Mouse (Mus musculus): ENCODE measurements around the gene Rbfox3. TPM values are rescaled to one million over a fixed set of nuclear protein-coding genes. Genes with fewer than 3 reads are reported as not detected.

The Rbfox3 gene
- polyA plus RNA-seq (2016; fragmentation: Nextera tagmentation; extraction: Ambion mirVana), result 7.6 and 8.3 TPM in 2 replicates

- peaks cover 83% of the 10 kb centered on the region for H3K27me3 ChIP-seq (ENCODE audit: low read depth, poor library complexity, severe bottlenecking)
- no peak for DNase-seq (ENCODE audit: low spot score)
These were observed at the start of gene Rbfox3 for GRCm38 (mm10) chr11:118911307-118912070. Rbfox3 (minus strand) TSS chr11:118911597.

GRCm38 (mm10) chr11:118960649-118961048 lies 49.3 kb upstream of the Rbfox3 start:
- no peak overlapping the region; the same call in 1 of the 2 replicates for H3K27ac ChIP-seq (replicated peaks)
- 56% methylated on average over 3 of the region's 3 CpGs for WGBS
- H3K4me3 ChIP-seq, result no peak overlapping the region
- H3K4me1 ChIP-seq, result peaks cover 59% of the 10 kb centered on the region
- no peaks in the 10 kb centered on the region for H3K36me3 ChIP-seq
- DNase-seq (ENCODE audit: low spot score), result no peak
- no peaks in the 10 kb centered on the region for H3K9me3 ChIP-seq (replicated peaks)
- peaks cover 35% of the 10 kb centered on the region for H3K27me3 ChIP-seq (ENCODE audit: low read depth, poor library complexity, severe bottlenecking)

More at GRCm38 (mm10) chr11:118911307-118912070, at the start of gene Rbfox3:
- Histone ChIP-seq H3K4me1 (peaks cover 65% of the 10 kb centered on the region), H3K27ac (replicated peaks) (peak within 1 kb of the TSS; percentile 46; the same call in 1 of the 2 replicates), H3K36me3 (no peaks in the 10 kb centered on the region), H3K9me3 (replicated peaks) (no peaks in the 10 kb centered on the region), H3K4me3 (no peak within 1 kb of the TSS)
- 68% methylated on average over 4 of the region's 4 CpGs for WGBS

GRCm38 (mm10) chr11:118957070-118957471 lies 45.7 kb upstream of the Rbfox3 start:
- no peaks in the 10 kb centered on the region for H3K9me3 ChIP-seq (replicated peaks)
- H3K27me3 ChIP-seq (ENCODE audit: low read depth, poor library complexity, severe bottlenecking), result peaks cover 28% of the 10 kb centered on the region
- peak overlapping the region; percentile 23; the same call in 1 of the 2 replicates for H3K27ac ChIP-seq (replicated peaks)
- no peak for DNase-seq (ENCODE audit: low spot score)
- no peak overlapping the region for H3K4me3 ChIP-seq
- 62% methylated on average over 14 of the region's 14 CpGs for WGBS
- H3K4me1 ChIP-seq, result peaks cover 62% of the 10 kb centered on the region
- H3K36me3 ChIP-seq, result no peaks in the 10 kb centered on the region

- H3K9me3 ChIP-seq (replicated peaks), result no peaks in the 10 kb centered on the region
- WGBS, result 39% methylated on average over 6 of the region's 6 CpGs
- H3K4me1 ChIP-seq, result peaks cover 43% of the 10 kb centered on the region
- H3K27ac ChIP-seq (replicated peaks), result peak overlapping the region; percentile 35
- H3K4me3 ChIP-seq, result no peak overlapping the region
- H3K27me3 ChIP-seq (ENCODE audit: low read depth, poor library complexity, severe bottlenecking), result peaks cover 40% of the 10 kb centered on the region; the same call in 1 of the 2 replicates
- no peaks in the 10 kb centered on the region for H3K36me3 ChIP-seq
- DNase-seq (ENCODE audit: low spot score), result no peak
These were observed 43.6 kb upstream of the Rbfox3 start for GRCm38 (mm10) chr11:118955016-118955415.

GRCm38 (mm10) chr11:118945868-118946267 lies 34.5 kb upstream of the Rbfox3 start:
- H3K27me3 ChIP-seq (ENCODE audit: low read depth, poor library complexity, severe bottlenecking), result peaks cover 12% of the 10 kb centered on the region; the same call in 1 of the 2 replicates
- H3K27ac ChIP-seq (replicated peaks), result no peak overlapping the region
- no peaks in the 10 kb centered on the region for H3K36me3 ChIP-seq
- H3K9me3 ChIP-seq (replicated peaks), result no peaks in the 10 kb centered on the region
- no peak for DNase-seq (ENCODE audit: low spot score)
- H3K4me3 ChIP-seq, result no peak overlapping the region
- WGBS, result 92% methylated on average over 8 of the region's 8 CpGs
- H3K4me1 ChIP-seq, result peaks cover 22% of the 10 kb centered on the region

GRCm38 (mm10) chr11:118941268-118941667 lies 29.9 kb upstream of the Rbfox3 start:
- peaks cover 7% of the 10 kb centered on the region; the same call in 1 of the 2 replicates for H3K27me3 ChIP-seq (ENCODE audit: low read depth, poor library complexity, severe bottlenecking)
- H3K36me3 ChIP-seq, result no peaks in the 10 kb centered on the region
- no peak for DNase-seq (ENCODE audit: low spot score)
- H3K9me3 ChIP-seq (replicated peaks), result no peaks in the 10 kb centered on the region
- H3K4me3 ChIP-seq, result no peak overlapping the region
- peaks cover 29% of the 10 kb centered on the region for H3K4me1 ChIP-seq
- no peak overlapping the region for H3K27ac ChIP-seq (replicated peaks)
- 50% methylated on average over 5 of the region's 5 CpGs for WGBS

GRCm38 (mm10) chr11:118940539-118940938 lies 29.1 kb upstream of the Rbfox3 start:
- WGBS, result 79% methylated on average over 11 of the region's 11 CpGs
- Histone ChIP-seq H3K4me1 (peaks cover 36% of the 10 kb centered on the region), H3K27ac (replicated peaks) (no peak overlapping the region), H3K9me3 (replicated peaks) (no peaks in the 10 kb centered on the region), H3K4me3 (no peak overlapping the region), H3K36me3 (no peaks in the 10 kb centered on the region), H3K27me3 (ENCODE audit: low read depth, poor library complexity, severe bottlenecking) (peaks cover 7% of the 10 kb centered on the region; the same call in 1 of the 2 replicates)
- DNase-seq (ENCODE audit: low spot score), result no peak

- Histone ChIP-seq H3K9me3 (replicated peaks) (no peaks in the 10 kb centered on the region), H3K36me3 (no peaks in the 10 kb centered on the region), H3K27ac (replicated peaks) (no peak overlapping the region), H3K4me3 (no peak overlapping the region), H3K4me1 (peaks cover 39% of the 10 kb centered on the region), H3K27me3 (ENCODE audit: low read depth, poor library complexity, severe bottlenecking) (peaks cover 7% of the 10 kb centered on the region; the same call in 1 of the 2 replicates)
- 89% methylated on average over 4 of the region's 4 CpGs for WGBS
- DNase-seq (ENCODE audit: low spot score), result no peak
These were observed 28.3 kb upstream of the Rbfox3 start for GRCm38 (mm10) chr11:118939731-118940130.

GRCm38 (mm10) chr11:118934925-118935324 lies 23.5 kb upstream of the Rbfox3 start:
- DNase-seq (ENCODE audit: low spot score), result no peak
- Histone ChIP-seq H3K4me1 (peaks cover 14% of the 10 kb centered on the region), H3K27ac (replicated peaks) (no peak overlapping the region), H3K27me3 (ENCODE audit: low read depth, poor library complexity, severe bottlenecking) (no peaks in the 10 kb centered on the region), H3K36me3 (no peaks in the 10 kb centered on the region), H3K4me3 (no peak overlapping the region), H3K9me3 (replicated peaks) (no peaks in the 10 kb centered on the region)
- 63% methylated on average over 1 of the region's 1 CpGs for WGBS

- DNase-seq (ENCODE audit: low spot score), result no peak
- WGBS, result 19% methylated on average over 5 of the region's 5 CpGs
These were observed 15.7 kb upstream of the Rbfox3 start for GRCm38 (mm10) chr11:118927081-118927480.

GRCm38 (mm10) chr11:118921852-118922251 lies 10.5 kb upstream of the Rbfox3 start:
- WGBS, result 84% methylated on average over 6 of the region's 6 CpGs
- peaks cover 37% of the 10 kb centered on the region for H3K27me3 ChIP-seq (ENCODE audit: low read depth, poor library complexity, severe bottlenecking)
- no peaks in the 10 kb centered on the region for H3K36me3 ChIP-seq
- no peak for DNase-seq (ENCODE audit: low spot score)
- no peaks in the 10 kb centered on the region for H3K9me3 ChIP-seq (replicated peaks)
- no peak overlapping the region for H3K4me3 ChIP-seq
- H3K4me1 ChIP-seq, result peaks cover 29% of the 10 kb centered on the region
- no peak overlapping the region for H3K27ac ChIP-seq (replicated peaks)

More at GRCm38 (mm10) chr11:118927081-118927480, 15.7 kb upstream of the Rbfox3 start:
- H3K27me3 ChIP-seq (ENCODE audit: low read depth, poor library complexity, severe bottlenecking), result 0 out of 2 replicates have a peak, but pooled peaks cover 6% of the 10 kb centered on the region
- peaks cover 8% of the 10 kb centered on the region; the same call in 1 of the 2 replicates for H3K4me1 ChIP-seq
- H3K4me3 ChIP-seq, result no peak overlapping the region
- H3K36me3 ChIP-seq, result no peaks in the 10 kb centered on the region
- no peaks in the 10 kb centered on the region for H3K9me3 ChIP-seq (replicated peaks)
- no peak overlapping the region for H3K27ac ChIP-seq (replicated peaks)

GRCm38 (mm10) chr11:118916423-118917030 lies 5.1 kb upstream of the Rbfox3 start:
- DNase-seq (ENCODE audit: low spot score), result peak; percentile 67
- 7% methylated on average over 15 of the region's 15 CpGs for WGBS

GRCm38 (mm10) chr11:118915888-118916287 lies 4.5 kb upstream of the Rbfox3 start:
- Histone ChIP-seq H3K4me3 (peak overlapping the region; percentile 42), H3K4me1 (peaks cover 43% of the 10 kb centered on the region), H3K27ac (replicated peaks) (peak overlapping the region; percentile 86), H3K9me3 (replicated peaks) (no peaks in the 10 kb centered on the region), H3K27me3 (ENCODE audit: low read depth, poor library complexity, severe bottlenecking) (peaks cover 61% of the 10 kb centered on the region), H3K36me3 (no peaks in the 10 kb centered on the region)
- 50% methylated on average over 2 of the region's 2 CpGs for WGBS
- DNase-seq (ENCODE audit: low spot score), result peak; percentile 46

More at GRCm38 (mm10) chr11:118916423-118917030, 5.1 kb upstream of the Rbfox3 start:
- Histone ChIP-seq H3K27ac (replicated peaks) (peak overlapping the region; percentile 86), H3K9me3 (replicated peaks) (no peaks in the 10 kb centered on the region), H3K4me1 (peaks cover 40% of the 10 kb centered on the region), H3K36me3 (no peaks in the 10 kb centered on the region), H3K27me3 (ENCODE audit: low read depth, poor library complexity, severe bottlenecking) (peaks cover 61% of the 10 kb centered on the region), H3K4me3 (peak overlapping the region; percentile 42)
